Mouse (Mus musculus): ENCODE measurements around the gene Slc9a3r1.

Slc9a3r1 gene

GRCm38 (mm10) chr11:115163568-115164150, 518 bp downstream of the Slc9a3r1 start:
- DNase-seq = peak in 1 of 2 experiments; percentile 58

- DNase-seq = peak; percentile 71 to 80
Measured at GRCm38 (mm10) chr11:115164341-115164975, 1.3 kb downstream of the Slc9a3r1 start.

GRCm38 (mm10) chr11:115164976-115165374, 1.8 kb downstream of the Slc9a3r1 start:
- DNase-seq = peak; percentile 84 to 92

GRCm38 (mm10) chr11:115166776-115167175, 3.6 kb downstream of the Slc9a3r1 start:
- DNase-seq = no peak

- DNase-seq = no peak
Measured at GRCm38 (mm10) chr11:115167631-115168249, 4.6 kb downstream of the Slc9a3r1 start.

- DNase-seq = no peak
Measured at GRCm38 (mm10) chr11:115169430-115169829, 6.3 kb downstream of the Slc9a3r1 start.

GRCm38 (mm10) chr11:115171125-115171524, 8.0 kb downstream of the Slc9a3r1 start:
- DNase-seq = peak; percentile 86 to 88

- peak; percentile 79 to 89 for DNase-seq
Measured at GRCm38 (mm10) chr11:115172825-115173287, 9.7 kb downstream of the Slc9a3r1 start.

GRCm38 (mm10) chr11:115173549-115174339, 10.6 kb downstream of the Slc9a3r1 start:
- DNase-seq = peak; percentile 52 to 53

GRCm38 (mm10) chr11:115176399-115177190, 13.5 kb downstream of the Slc9a3r1 start:
- DNase-seq = no peak

GRCm38 (mm10) chr11:115177559-115178195, 14.5 kb downstream of the Slc9a3r1 start:
- peak; percentile 87 to 90 for DNase-seq

GRCm38 (mm10) chr11:115178766-115179165, 15.6 kb downstream of the Slc9a3r1 start:
- peak; percentile 80 for DNase-seq

- no peak for DNase-seq
Measured at GRCm38 (mm10) chr11:115179191-115179590, 16.1 kb downstream of the Slc9a3r1 start.

GRCm38 (mm10) chr11:115179881-115180280, 16.7 kb downstream of the Slc9a3r1 start:
- peak; percentile 81 to 83 for DNase-seq

- peak; percentile 80 to 93 for DNase-seq
Measured at GRCm38 (mm10) chr11:115181913-115182638, 18.9 kb downstream of the Slc9a3r1 start.

GRCm38 (mm10) chr11:115184973-115185372, 21.8 kb downstream of the Slc9a3r1 start:
- no peak for DNase-seq

GRCm38 (mm10) chr11:115187224-115187639, 24.1 kb downstream of the Slc9a3r1 start, which contains the start of gene Tmem104:
TSS of gene Tmem104 (plus strand) at chr11:115187487.
- peak; percentile 99 to 100 for DNase-seq

- DNase-seq = no peak
Measured at GRCm38 (mm10) chr11:115187693-115188092, 24.6 kb downstream of the Slc9a3r1 start, which contains the start of gene Nat9. TSS of gene Nat9 (minus strand) at chr11:115187859.

- no peak for DNase-seq
Measured at GRCm38 (mm10) chr11:115188539-115189231, 25.5 kb downstream of the Slc9a3r1 start.

GRCm38 (mm10) chr11:115189304-115189703, 26.2 kb downstream of the Slc9a3r1 start:
- no peak for DNase-seq
